Mouse (Mus musculus) E14TG2a.4 (cell line): Measurements from ENCODE around the gene Ucp1.
"Not testable (repeated sequence)": the region's sequence is repeated elsewhere in the genome, so short reads cannot be mapped to it uniquely, and the experiment has no call there.

Source experiments
- H3K27me3 ChIP-seq: 2 replicates; pipeline ENCODE4 v1.6.1; 2014; ENCODE audit warnings: low read length, control low read depth; ENCODE audit not compliant: insufficient read depth
- H3K36me3 ChIP-seq: 2 replicates; pipeline ENCODE4 v1.6.1; 2014; ENCODE audit warnings: low read length, control low read depth; ENCODE audit not compliant: insufficient read depth
- H3K4me1 ChIP-seq: replicated peaks from 2 replicates; pipeline ENCODE4 v1.6.1; 2014; ENCODE audit warnings: low read depth, low read length, control low read depth
- H3K4me3 ChIP-seq: replicated peaks from 2 replicates; pipeline ENCODE4 v1.5.1; 2014; ENCODE audit warnings: mild to moderate bottlenecking, low read length
- H3K9me3 ChIP-seq: 2 replicates; pipeline ENCODE4 v1.6.1; 2014; ENCODE audit warnings: low read length, control low read depth
- CTCF ChIP-seq: conservative IDR thresholded peaks from 2 replicates; pipeline ENCODE4 v1.5.1; 2014; ENCODE audit warnings: low read length
- NANOG ChIP-seq: IDR thresholded peaks from 2 replicates; pipeline ENCODE4 v1.6.1; 2014; ENCODE audit warnings: borderline replicate concordance, low read length, mixed read lengths
- POU5F1 ChIP-seq: IDR thresholded peaks from 2 replicates; pipeline ENCODE4 v1.6.1; 2014; ENCODE audit warnings: low read length, borderline replicate concordance

Gene Ucp1

GRCm38 (mm10) chr8:83272464-83272863, 17.7 kb upstream of the Ucp1 start:
- Histone ChIP-seq H3K4me3 (no peak overlapping the region), H3K27me3 (no peaks in the 10 kb centered on the region), H3K4me1 (peaks cover 14% of the 10 kb centered on the region), H3K36me3 (peaks cover 35% of the 10 kb centered on the region), H3K9me3 (no peaks in the 10 kb centered on the region)
- TF ChIP-seq CTCF (no peak), NANOG (no peak), POU5F1 (no peak)

GRCm38 (mm10) chr8:83274470-83274869, 15.7 kb upstream of the Ucp1 start:
- no peak overlapping the region for H3K4me3 ChIP-seq
- peaks cover 14% of the 10 kb centered on the region for H3K4me1 ChIP-seq
- TF ChIP-seq CTCF (no peak), POU5F1 (no peak), NANOG (no peak)
- H3K9me3 ChIP-seq: no peaks in the 10 kb centered on the region
- H3K36me3 ChIP-seq: peaks cover 24% of the 10 kb centered on the region
- no peaks in the 10 kb centered on the region for H3K27me3 ChIP-seq

- TF ChIP-seq NANOG (no peak), POU5F1 (no peak), CTCF (no peak)
- Histone ChIP-seq H3K4me1 (peaks cover 7% of the 10 kb centered on the region), H3K27me3 (no peaks in the 10 kb centered on the region), H3K9me3 (no peaks in the 10 kb centered on the region), H3K4me3 (no peak overlapping the region), H3K36me3 (0 out of 2 replicates have a peak, but pooled peaks cover 2% of the 10 kb centered on the region)
These were observed 11.7 kb upstream of the Ucp1 start for GRCm38 (mm10) chr8:83278431-83278830.

DNA sequence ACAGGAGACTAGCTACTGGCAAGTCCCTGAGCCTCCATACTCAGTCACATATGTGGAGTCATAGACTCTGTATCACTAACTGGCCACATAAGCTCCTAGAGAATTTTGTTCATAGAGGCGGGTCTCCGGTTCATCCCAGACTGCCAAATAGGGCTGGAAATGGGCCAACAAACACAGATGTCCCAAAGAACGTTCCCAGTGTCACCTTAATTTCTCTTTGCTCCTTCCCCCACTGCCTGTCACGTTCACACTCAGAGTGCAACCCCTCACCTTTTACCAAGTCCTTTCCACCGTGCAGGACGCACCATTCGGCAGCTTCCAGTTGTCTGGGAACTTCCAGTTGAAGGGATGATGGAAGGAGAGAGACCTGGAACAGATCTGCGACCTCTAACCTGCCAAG, 4.8 kb upstream of the Ucp1 start:
- Histone ChIP-seq H3K27me3 (peaks cover 20% of the 10 kb centered on the region), H3K9me3 (no peaks in the 10 kb centered on the region), H3K4me3 (no peak overlapping the region), H3K4me1 (peaks cover 19% of the 10 kb centered on the region), H3K36me3 (no peaks in the 10 kb centered on the region)
- TF ChIP-seq NANOG: no peak
- no peak for TF ChIP-seq POU5F1
- no peak for TF ChIP-seq CTCF

DNA sequence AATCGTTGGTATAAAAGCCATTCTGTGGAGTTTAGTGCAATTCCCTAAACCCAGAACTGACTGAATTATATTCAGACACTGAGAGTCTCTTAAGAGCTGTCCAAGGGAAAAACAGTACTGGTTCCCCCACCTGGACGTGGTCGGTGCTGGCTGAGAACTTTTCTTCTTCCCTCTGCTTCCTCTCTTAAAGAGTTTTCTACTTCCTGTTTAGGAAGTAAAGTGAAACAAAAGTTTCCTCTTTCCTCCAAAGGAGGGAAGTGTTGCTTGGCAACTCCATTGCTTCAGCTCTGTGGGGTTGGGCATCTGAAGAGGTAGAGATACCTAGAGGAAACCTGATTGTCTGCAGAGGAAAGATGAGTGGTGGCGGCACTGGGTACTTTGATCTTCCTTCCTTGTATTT, 7.2 kb downstream of the Ucp1 start:
- TF ChIP-seq NANOG (no peak), POU5F1 (no peak), CTCF (no peak)

GRCm38 (mm10) chr8:83300135-83300534, 10.0 kb downstream of the Ucp1 start:
- Histone ChIP-seq H3K36me3 (no peaks in the 10 kb centered on the region), H3K4me1 (peaks cover 4% of the 10 kb centered on the region), H3K4me3 (no peak overlapping the region), H3K9me3 (no peaks in the 10 kb centered on the region), H3K27me3 (no peaks in the 10 kb centered on the region)
- TF ChIP-seq CTCF (peak; percentile 80), NANOG (no peak)

More for the DNA sequence above, 7.2 kb downstream of the Ucp1 start:
- Histone ChIP-seq H3K36me3 (no peaks in the 10 kb centered on the region), H3K27me3 (0 out of 2 replicates have a peak, but pooled peaks cover under 1% of the 10 kb centered on the region), H3K9me3 (no peaks in the 10 kb centered on the region), H3K4me1 (peaks cover 7% of the 10 kb centered on the region), H3K4me3 (no peak overlapping the region)

- no peaks in the 10 kb centered on the region for H3K27me3 ChIP-seq
- no peak overlapping the region; the same call in 1 of the 2 replicates for H3K4me3 ChIP-seq
- H3K36me3 ChIP-seq: no peaks in the 10 kb centered on the region
- peaks cover 34% of the 10 kb centered on the region for H3K4me1 ChIP-seq
- no peak for TF ChIP-seq CTCF
- TF ChIP-seq NANOG: no peak
- TF ChIP-seq POU5F1: no peak
- H3K9me3 ChIP-seq: no peaks in the 10 kb centered on the region
These were observed 14.8 kb downstream of the Ucp1 start for GRCm38 (mm10) chr8:83304946-83305345.

DNA sequence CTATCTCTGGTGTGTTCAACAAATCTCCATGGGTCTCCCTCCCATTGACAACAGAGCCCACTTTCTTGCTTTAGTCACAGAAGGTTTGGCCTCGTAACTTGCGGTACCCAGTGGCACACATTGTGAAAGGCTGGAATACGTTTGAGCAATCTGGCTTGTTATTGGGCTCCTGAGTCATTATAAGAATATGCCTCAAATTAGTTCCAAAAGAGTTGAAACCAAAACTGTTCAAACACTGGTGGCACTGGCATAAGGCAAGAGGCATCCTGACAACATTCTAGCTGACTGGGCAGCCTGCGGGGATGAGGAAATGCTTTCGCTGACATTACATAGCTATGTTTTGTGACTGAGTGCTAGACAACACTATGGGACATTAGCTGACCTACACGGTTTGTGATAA, 19.7 kb downstream of the Ucp1 start:
- no peaks in the 10 kb centered on the region for H3K36me3 ChIP-seq
- peaks cover 45% of the 10 kb centered on the region for H3K4me1 ChIP-seq
- H3K9me3 ChIP-seq: no peaks in the 10 kb centered on the region
- H3K4me3 ChIP-seq: no peak overlapping the region
- no peaks in the 10 kb centered on the region for H3K27me3 ChIP-seq
- TF ChIP-seq CTCF (no peak), NANOG (no peak), POU5F1 (no peak)

GRCm38 (mm10) chr8:83315084-83315483, 24.9 kb downstream of the Ucp1 start:
- H3K36me3 ChIP-seq: peaks cover 19% of the 10 kb centered on the region
- H3K27me3 ChIP-seq, H3K9me3 ChIP-seq: not testable (repeated sequence)
- H3K4me3 ChIP-seq: peak overlapping the region; percentile 30; the same call in 1 of the 2 replicates
- H3K4me1 ChIP-seq: peaks cover 34% of the 10 kb centered on the region
